Mouse (Mus musculus): ENCODE measurements around the gene Brd4.

DNA sequence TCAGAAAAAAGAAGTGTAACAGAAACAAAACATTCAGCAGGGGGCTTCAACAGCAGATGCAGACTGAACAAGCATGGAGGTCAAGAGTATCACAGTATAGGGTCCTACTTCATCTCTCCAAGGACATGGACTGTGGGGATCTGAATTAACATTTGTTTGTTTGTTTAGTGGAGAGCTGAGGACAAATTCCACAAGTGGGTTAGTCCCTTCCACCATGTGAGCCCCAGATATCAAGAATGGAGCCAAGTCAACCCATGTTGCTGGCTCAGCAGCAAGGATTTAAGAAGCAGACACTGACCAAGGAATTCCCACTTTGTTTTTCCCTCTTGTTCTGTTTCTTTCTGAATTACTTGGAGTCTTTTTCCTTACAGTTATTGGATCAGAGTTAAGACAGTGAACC lies 43.0 kb upstream of the Brd4 start:
- TF ChIP-seq CTCF (IDR thresholded peaks at IDR 0.05; ENCODE audit: low read depth), result no peak
- no peak for TF ChIP-seq EP300 (optimal IDR thresholded peaks at IDR 0.05)
